Mouse (Mus musculus): Measurements from ENCODE around the gene Olfr1084. TPM values are rescaled to one million over a fixed set of nuclear protein-coding genes. Genes with fewer than 3 reads are reported as not detected.

The Olfr1084 gene
- polyA plus RNA-seq (2017; shearing (Covaris generic)), result not detected

DNA sequence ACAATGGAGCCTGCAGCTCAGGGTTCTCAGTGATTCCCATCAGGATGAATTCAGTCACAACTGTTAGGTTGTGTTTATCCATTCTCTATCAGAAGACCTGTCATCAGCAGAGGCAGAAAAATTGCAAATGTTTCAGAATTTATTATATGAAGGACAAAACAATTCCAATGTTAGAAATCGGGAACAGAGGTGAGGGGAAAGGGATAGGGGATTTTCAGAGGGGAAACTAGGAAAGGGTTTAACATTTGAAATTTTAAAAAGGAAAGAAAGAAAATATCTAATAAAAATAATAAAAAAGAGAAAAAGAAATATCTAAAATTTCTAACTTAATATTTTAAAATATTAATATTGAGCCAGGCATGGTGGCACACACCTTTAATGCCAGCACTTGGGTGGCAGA lies at the start of gene Olfr1084:
Gene Olfr1084 (minus strand): TSS at position 101 of the 400 bp plus-strand sequence.

DNA sequence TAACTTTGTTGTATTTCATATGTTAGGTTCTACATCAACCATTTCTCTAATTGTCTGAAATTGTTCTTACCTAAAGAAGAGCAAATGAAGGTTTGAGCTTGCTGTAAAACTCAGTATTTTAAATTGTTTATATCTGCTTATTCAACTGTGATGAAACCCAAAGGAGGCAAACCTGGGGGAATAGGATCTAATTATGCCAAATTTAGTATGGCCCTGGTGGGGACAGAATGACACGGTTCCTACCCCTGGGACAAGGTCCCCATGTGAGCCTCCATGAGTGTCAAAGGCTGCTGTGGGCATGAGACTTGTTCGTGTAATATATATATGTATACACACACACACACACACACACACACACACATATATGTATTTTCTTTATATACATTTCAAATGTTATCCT lies 40.5 kb upstream of the Olfr1084 start, which contains the start of gene Olfr1086:
Gene Olfr1086 (minus strand): TSS at position 101 of the 400 bp plus-strand sequence.

DNA sequence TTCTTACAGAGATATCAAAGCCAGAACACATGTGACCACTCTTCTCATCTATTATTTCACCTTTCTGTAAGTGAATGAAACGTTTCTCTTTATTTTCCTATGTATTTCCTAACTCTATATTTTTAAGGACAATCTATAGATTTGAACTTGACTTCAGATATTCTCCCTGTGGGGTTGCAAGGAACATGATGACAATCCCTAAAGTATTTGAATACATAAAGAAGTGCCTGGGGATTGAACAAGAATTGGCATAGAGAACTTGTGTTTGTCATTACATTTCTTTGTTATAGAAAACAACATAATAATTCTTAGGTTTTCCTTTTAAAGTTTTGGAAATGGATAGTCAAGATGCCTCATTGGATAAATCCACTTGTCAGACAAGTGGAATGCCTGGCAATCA lies 22.4 kb upstream of the Olfr1084 start, which contains the start of gene Olfr1085:
Gene Olfr1085 (minus strand): TSS at position 101 of the 400 bp plus-strand sequence.

DNA sequence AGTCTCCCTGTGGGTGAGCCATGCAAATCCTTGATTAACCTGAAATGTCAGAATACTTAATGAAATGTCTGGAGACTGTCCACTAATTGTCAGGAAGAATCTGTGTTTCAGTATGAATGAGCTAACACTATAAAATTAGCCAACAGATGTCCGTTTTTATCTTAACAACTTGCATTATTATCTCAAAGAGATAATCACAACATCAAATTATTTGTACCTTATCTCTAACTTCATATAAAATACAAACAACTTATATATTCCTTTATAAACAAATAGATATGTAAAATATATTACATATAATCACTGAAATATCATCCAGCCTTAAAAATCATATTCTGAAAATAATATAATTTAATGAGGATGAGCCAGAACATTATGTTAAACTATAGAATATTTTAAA lies 40.7 kb downstream of the Olfr1084 start, which contains the start of gene Olfr1082:
Gene Olfr1082 (minus strand): TSS at position 101 of the 400 bp plus-strand sequence.

Other genes with a start within 250 kb of the Olfr1084 start
- gene Olfr1061, start 225.7 kb downstream of the Olfr1084 start, polyA plus RNA-seq (2017; shearing (Covaris generic)), result not detected
- gene Olfr1062, start 213.0 kb downstream of the Olfr1084 start, polyA plus RNA-seq (2017; shearing (Covaris generic)), result not detected
- gene Olfr1065, start 189.1 kb downstream of the Olfr1084 start, polyA plus RNA-seq (2017; shearing (Covaris generic)), result under 1 TPM in 1 of 2 experiments, not detected in 1; 0.34 TPM
- gene Olfr1066, start 183.5 kb downstream of the Olfr1084 start, polyA plus RNA-seq (2017; shearing (Covaris generic)), result not detected
- not detected for gene Olfr228, start 152.3 kb downstream of the Olfr1084 start, polyA plus RNA-seq (2017; shearing (Covaris generic))
- gene Olfr1076, start 131.3 kb downstream of the Olfr1084 start, polyA plus RNA-seq (2017; shearing (Covaris generic)), result not detected
- not detected for gene Olfr1079, start 97.2 kb downstream of the Olfr1084 start, polyA plus RNA-seq (2017; shearing (Covaris generic))
- gene Olfr1080, start 81.5 kb downstream of the Olfr1084 start, polyA plus RNA-seq (2017; shearing (Covaris generic)), result not detected
- not detected for gene Olfr1082, start 40.8 kb downstream of the Olfr1084 start, polyA plus RNA-seq (2017; shearing (Covaris generic))
- not detected for gene Olfr1085, start 22.3 kb upstream of the Olfr1084 start, polyA plus RNA-seq (2017; shearing (Covaris generic))
- gene Olfr1086, start 40.4 kb upstream of the Olfr1084 start, polyA plus RNA-seq (2017; shearing (Covaris generic)), result not detected
- not detected for gene Olfr1087, start 58.7 kb upstream of the Olfr1084 start, polyA plus RNA-seq (2017; shearing (Covaris generic))
- gene Olfr1089, start 94.0 kb upstream of the Olfr1084 start, polyA plus RNA-seq (2017; shearing (Covaris generic)), result not detected
- under 1 TPM in 1 of 2 experiments, not detected in 1; 0.56 TPM for gene Olfr1090, start 119.3 kb upstream of the Olfr1084 start, polyA plus RNA-seq (2017; shearing (Covaris generic))
- not detected for gene Olfr1093, start 142.8 kb upstream of the Olfr1084 start, polyA plus RNA-seq (2017; shearing (Covaris generic))
- gene Olfr141, start 170.3 kb upstream of the Olfr1084 start, polyA plus RNA-seq (2017; shearing (Covaris generic)), result not detected
- not detected for gene Olfr1094, start 184.9 kb upstream of the Olfr1084 start, polyA plus RNA-seq (2017; shearing (Covaris generic))
- gene Olfr1095, start 212.0 kb upstream of the Olfr1084 start, polyA plus RNA-seq (2017; shearing (Covaris generic)), result under 1 TPM in 1 of 2 experiments, not detected in 1; 0.57 TPM
- under 1 TPM; 0.04 to 0.28 TPM for gene Gm13723, start 235.1 kb upstream of the Olfr1084 start, polyA plus RNA-seq (2017; shearing (Covaris generic))